Mouse (Mus musculus): ENCODE results near the gene Gpr18. TPM values are rescaled to one million over a fixed set of nuclear protein-coding genes. Genes with fewer than 3 reads are reported as not detected.

Gene Gpr18
- polyA plus RNA-seq, 1 experiment: 0.06 TPM

DNA sequence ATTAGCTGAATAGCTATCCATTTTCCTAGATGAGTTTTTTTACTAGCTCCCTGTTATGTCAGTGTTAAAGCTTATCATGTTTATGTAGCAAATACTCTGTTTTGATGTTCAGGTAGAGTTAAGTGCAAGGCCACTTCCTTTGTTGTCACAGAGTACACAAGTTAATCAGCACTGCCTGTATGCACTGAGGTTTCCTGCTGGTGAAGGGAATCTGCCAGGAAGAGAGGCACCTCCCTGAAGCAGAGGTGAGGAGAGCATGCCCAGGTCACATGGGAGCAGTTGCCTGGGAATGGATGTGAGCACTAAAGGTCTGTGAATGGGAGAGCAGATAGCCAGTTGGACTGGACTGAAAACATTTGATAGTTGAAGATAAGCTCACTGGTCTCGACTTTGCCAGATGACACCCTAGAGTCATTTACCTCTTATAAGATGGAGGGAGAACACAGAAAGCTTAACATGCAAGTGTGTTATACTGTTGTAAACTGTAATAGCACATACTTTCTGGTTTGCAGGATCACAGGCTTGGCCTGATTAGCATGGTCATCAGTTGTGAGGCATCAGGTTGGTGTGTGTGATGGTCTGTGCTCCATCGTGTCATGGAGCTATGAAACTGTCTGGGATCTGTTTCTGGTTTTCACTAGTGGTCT lies 35.9 kb upstream of the Gpr18 start:
- TF ChIP-seq CTCF (IDR thresholded peaks at IDR 0.05; ENCODE audit: extremely low read depth, insufficient read depth, low read length) (no peak), POLR2A (IDR thresholded peaks at IDR 0.05; ENCODE audit: extremely low read depth, insufficient read depth, low read length) (no peak)
- H3K4me3 ChIP-seq (ENCODE audit: insufficient read depth, low read length): no peak overlapping the region
- no peak overlapping the region for H3K27ac ChIP-seq (ENCODE audit: insufficient read depth, low read length)
- peaks cover 5% of the 10 kb centered on the region for H3K4me1 ChIP-seq (ENCODE audit: control insufficient read depth, insufficient read depth, low read length)

- Histone ChIP-seq H3K4me3 (ENCODE audit: insufficient read depth, low read length) (no peak overlapping the region), H3K4me1 (ENCODE audit: control insufficient read depth, insufficient read depth, low read length) (peaks cover 5% of the 10 kb centered on the region), H3K27ac (ENCODE audit: insufficient read depth, low read length) (no peak overlapping the region)
- TF ChIP-seq CTCF (IDR thresholded peaks at IDR 0.05; ENCODE audit: extremely low read depth, insufficient read depth, low read length) (no peak), POLR2A (IDR thresholded peaks at IDR 0.05; ENCODE audit: extremely low read depth, insufficient read depth, low read length) (no peak)
Measured at GRCm38 (mm10) chr14:121949897-121950296, 34.3 kb upstream of the Gpr18 start.

GRCm38 (mm10) chr14:121949436-121949835 lies 33.9 kb upstream of the Gpr18 start:
- Histone ChIP-seq H3K4me1 (ENCODE audit: control insufficient read depth, insufficient read depth, low read length) (peaks cover 5% of the 10 kb centered on the region), H3K4me3 (ENCODE audit: insufficient read depth, low read length) (no peak overlapping the region), H3K27ac (ENCODE audit: insufficient read depth, low read length) (no peak overlapping the region)
- TF ChIP-seq POLR2A (IDR thresholded peaks at IDR 0.05; ENCODE audit: extremely low read depth, insufficient read depth, low read length) (no peak), CTCF (IDR thresholded peaks at IDR 0.05; ENCODE audit: extremely low read depth, insufficient read depth, low read length) (no peak)

GRCm38 (mm10) chr14:121947966-121948365 lies 32.4 kb upstream of the Gpr18 start:
- Histone ChIP-seq H3K4me3 (ENCODE audit: insufficient read depth, low read length) (no peak overlapping the region), H3K27ac (ENCODE audit: insufficient read depth, low read length) (no peak overlapping the region), H3K4me1 (ENCODE audit: control insufficient read depth, insufficient read depth, low read length) (peaks cover 5% of the 10 kb centered on the region)
- TF ChIP-seq POLR2A (IDR thresholded peaks at IDR 0.05; ENCODE audit: extremely low read depth, insufficient read depth, low read length): no peak
- TF ChIP-seq CTCF (IDR thresholded peaks at IDR 0.05; ENCODE audit: extremely low read depth, insufficient read depth, low read length): no peak

GRCm38 (mm10) chr14:121947201-121947760 lies 31.7 kb upstream of the Gpr18 start:
- H3K4me1 ChIP-seq (ENCODE audit: control insufficient read depth, insufficient read depth, low read length): peaks cover 5% of the 10 kb centered on the region
- no peak overlapping the region for H3K27ac ChIP-seq (ENCODE audit: insufficient read depth, low read length)
- TF ChIP-seq CTCF (IDR thresholded peaks at IDR 0.05; ENCODE audit: extremely low read depth, insufficient read depth, low read length) (no peak), POLR2A (IDR thresholded peaks at IDR 0.05; ENCODE audit: extremely low read depth, insufficient read depth, low read length) (no peak)
- H3K4me3 ChIP-seq (ENCODE audit: insufficient read depth, low read length): no peak overlapping the region

- H3K4me3 ChIP-seq (ENCODE audit: insufficient read depth, low read length): no peak overlapping the region
- no peak overlapping the region for H3K27ac ChIP-seq (ENCODE audit: insufficient read depth, low read length)
- TF ChIP-seq CTCF (IDR thresholded peaks at IDR 0.05; ENCODE audit: extremely low read depth, insufficient read depth, low read length): no peak
- H3K4me1 ChIP-seq (ENCODE audit: control insufficient read depth, insufficient read depth, low read length): peaks cover 5% of the 10 kb centered on the region
Measured at GRCm38 (mm10) chr14:121946728-121947127, 31.1 kb upstream of the Gpr18 start.

DNA sequence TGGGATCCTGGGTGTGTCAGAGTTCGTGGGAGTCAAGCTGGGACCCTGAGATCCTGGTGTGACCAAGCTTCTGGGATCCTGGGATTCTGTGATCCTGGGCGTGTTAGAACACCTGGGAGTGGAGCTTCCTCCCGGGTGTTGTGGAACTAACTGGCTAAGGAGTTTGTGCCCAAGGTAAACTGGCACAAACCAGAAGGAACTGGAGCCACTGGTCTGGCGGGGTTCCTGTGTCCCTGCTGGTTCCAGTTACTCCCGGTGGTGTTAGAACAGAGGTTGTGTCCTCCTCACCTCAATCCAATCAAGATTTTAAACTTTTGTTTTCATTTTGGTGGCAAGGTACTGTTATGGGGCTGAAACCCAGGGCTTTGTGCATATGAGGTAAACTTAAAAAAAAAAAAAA lies 30.6 kb upstream of the Gpr18 start:
- TF ChIP-seq CTCF (IDR thresholded peaks at IDR 0.05; ENCODE audit: extremely low read depth, insufficient read depth, low read length): no peak
- no peak for TF ChIP-seq POLR2A (IDR thresholded peaks at IDR 0.05; ENCODE audit: extremely low read depth, insufficient read depth, low read length)
- peaks cover 5% of the 10 kb centered on the region for H3K4me1 ChIP-seq (ENCODE audit: control insufficient read depth, insufficient read depth, low read length)
- H3K27ac ChIP-seq (ENCODE audit: insufficient read depth, low read length): no peak overlapping the region
- H3K4me3 ChIP-seq (ENCODE audit: insufficient read depth, low read length): no peak overlapping the region

DNA sequence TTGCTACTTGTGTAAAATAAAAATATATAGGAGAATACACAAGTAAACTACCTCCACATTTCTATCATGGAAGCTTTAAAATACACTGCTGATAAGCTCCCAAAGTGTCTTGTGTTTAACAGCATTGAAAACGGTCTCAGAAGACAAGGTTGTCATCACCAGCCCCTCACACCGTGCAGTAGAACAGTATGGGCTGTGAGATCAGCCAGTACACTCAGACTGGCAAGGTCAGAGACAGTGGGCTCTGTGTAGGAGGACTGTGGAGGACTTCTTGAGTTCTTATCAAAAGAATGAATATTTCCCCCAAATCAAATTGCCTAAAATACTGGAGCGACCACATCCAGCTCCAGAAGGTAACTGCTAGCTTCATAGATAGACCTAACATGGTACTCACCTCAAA lies 24.0 kb upstream of the Gpr18 start:
- H3K4me1 ChIP-seq (ENCODE audit: control insufficient read depth, insufficient read depth, low read length): no peaks in the 10 kb centered on the region
- H3K4me3 ChIP-seq (ENCODE audit: insufficient read depth, low read length): no peak overlapping the region
- no peak overlapping the region for H3K27ac ChIP-seq (ENCODE audit: insufficient read depth, low read length)
- no peak for TF ChIP-seq POLR2A (IDR thresholded peaks at IDR 0.05; ENCODE audit: extremely low read depth, insufficient read depth, low read length)
- no peak for TF ChIP-seq CTCF (IDR thresholded peaks at IDR 0.05; ENCODE audit: extremely low read depth, insufficient read depth, low read length)

- TF ChIP-seq POLR2A (IDR thresholded peaks at IDR 0.05; ENCODE audit: extremely low read depth, insufficient read depth, low read length): no peak
- Histone ChIP-seq H3K4me1 (ENCODE audit: control insufficient read depth, insufficient read depth, low read length) (no peaks in the 10 kb centered on the region), H3K4me3 (ENCODE audit: insufficient read depth, low read length) (no peak overlapping the region), H3K27ac (ENCODE audit: insufficient read depth, low read length) (0 out of 2 replicates have a peak overlapping the region, but pooled peaks have one; percentile 64)
Measured at GRCm38 (mm10) chr14:121938256-121939191, 22.9 kb upstream of the Gpr18 start.

Measured in cortical plate, adult 2 months (tissue).